Mouse (Mus musculus): ENCODE data around the gene Atp5d. TPM values are rescaled to one million over a fixed set of nuclear protein-coding genes. Genes with fewer than 3 reads are reported as not detected.

The Atp5d gene
- polyA plus RNA-seq, 1 experiment from 2014 or later, result 1,132 TPM

- Histone ChIP-seq H3K4me1 (ENCODE audit: control insufficient read depth, insufficient read depth, low read length) (peaks cover 49% of the 10 kb centered on the region), H3K27me3 (ENCODE audit: control insufficient read depth, insufficient read depth, low read length) (no peaks in the 10 kb centered on the region), H3K36me3 (ENCODE audit: control insufficient read depth, insufficient read depth) (peaks cover 31% of the 10 kb centered on the region), H3K9me3 (replicated peaks; ENCODE audit: control insufficient read depth, low read length) (no peaks in the 10 kb centered on the region), H3K9ac (ENCODE audit: low read length) (peak overlapping the region; percentile 96), H3K4me3 (ENCODE audit: low read length) (peak overlapping the region; percentile 92; the same call in 1 of the 2 replicates), H3K4me2 (ENCODE audit: low read depth, low read length) (peak overlapping the region; percentile 91), H3K27ac (ENCODE audit: low read length) (peak overlapping the region; percentile 100)
- no peak for ATAC-seq (replicated peaks; ENCODE audit: extremely low read depth, insufficient read depth, low FRiP score)
- 49% methylated on average over 5 of the region's 5 CpGs for WGBS
Measured at GRCm38 (mm10) chr10:80147146-80147718, 8.8 kb downstream of the Atp5d start.

DNA sequence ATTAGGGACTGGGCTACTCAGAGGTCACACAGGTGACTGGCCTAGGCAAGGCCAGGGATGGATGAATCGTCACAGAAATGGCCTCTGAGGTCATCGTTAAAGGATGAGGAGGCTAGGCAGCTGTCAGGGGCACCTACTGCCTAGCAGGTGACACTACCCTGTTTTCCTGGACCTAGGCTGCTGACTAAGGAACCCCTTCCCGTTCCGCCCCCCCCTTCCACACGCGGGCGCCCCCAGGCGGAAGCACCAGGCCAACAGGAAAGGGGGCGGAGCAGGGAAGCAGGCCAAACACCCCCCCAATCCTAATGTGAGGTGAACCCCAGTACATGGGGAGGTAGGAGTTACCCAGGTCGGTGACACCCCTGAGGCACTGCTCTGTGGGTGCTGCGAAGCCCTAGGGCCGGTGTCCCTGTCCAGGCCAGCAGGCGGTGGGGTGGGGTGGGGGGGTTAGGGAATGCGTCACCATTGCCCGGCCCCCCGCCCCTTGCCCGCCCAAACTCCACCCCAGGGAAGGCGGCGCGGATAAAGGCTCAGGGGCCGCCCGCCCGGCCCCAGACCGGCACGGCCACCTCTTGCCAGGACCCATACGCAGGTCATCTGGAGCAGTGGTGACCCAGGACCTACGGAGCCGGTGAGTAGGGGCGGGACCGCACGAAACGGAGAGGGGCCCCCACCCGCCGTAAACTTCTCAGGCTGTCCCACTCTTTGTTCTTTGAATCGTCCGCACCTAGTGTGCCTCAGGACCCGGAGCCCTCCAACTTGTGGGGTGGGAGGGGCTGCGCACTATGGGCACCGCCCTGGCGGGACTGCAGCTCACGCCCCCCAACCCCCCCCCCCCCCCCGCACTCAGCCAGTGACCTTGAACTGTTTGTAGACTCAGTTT is 9.5 kb downstream of the Atp5d start, which contains the start of gene Midn:
Midn (plus strand) TSS at position 554 of the 883 bp plus-strand sequence.
- H3K4me1 ChIP-seq (ENCODE audit: control insufficient read depth, insufficient read depth, low read length), result peaks cover 54% of the 10 kb centered on the region
- peak within 1 kb of the TSS; percentile 91 for H3K4me2 ChIP-seq (ENCODE audit: low read depth, low read length)

DNA sequence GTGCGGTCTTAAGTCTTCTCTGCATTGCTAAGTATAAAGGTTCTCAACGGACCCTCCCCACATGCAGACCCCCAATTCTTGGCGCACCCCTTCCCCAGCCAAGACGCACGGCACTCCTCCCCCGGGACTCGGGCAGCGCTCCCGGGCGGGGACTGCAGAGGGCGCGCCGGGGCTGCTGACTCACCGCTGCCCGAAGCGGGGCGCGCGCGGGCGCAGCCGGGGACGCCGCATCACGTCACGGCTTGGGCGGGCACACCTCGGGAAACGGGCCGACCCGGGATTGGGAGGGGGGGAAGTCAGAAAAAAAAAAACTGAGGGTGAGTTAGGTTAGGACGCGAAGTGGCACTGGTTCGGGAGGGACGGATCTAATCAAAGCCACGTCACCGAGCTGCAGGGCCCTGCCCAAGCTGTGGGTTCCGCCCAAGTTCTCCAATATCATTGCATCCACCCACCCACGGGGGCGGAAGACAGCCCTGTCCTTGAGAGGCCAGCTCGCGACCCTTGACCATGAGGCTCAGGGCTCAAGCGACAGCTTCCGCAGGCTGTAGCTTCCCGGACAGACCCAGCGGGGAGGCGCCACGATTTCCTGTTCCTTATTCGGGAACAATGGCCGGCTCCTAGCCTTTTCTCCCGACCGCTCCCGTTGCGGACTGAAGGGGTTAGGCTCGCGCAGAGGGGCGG is 10.3 kb downstream of the Atp5d start:
- Histone ChIP-seq H3K27me3 (ENCODE audit: control insufficient read depth, insufficient read depth, low read length) (no peaks in the 10 kb centered on the region), H3K9me3 (replicated peaks; ENCODE audit: control insufficient read depth, low read length) (no peaks in the 10 kb centered on the region), H3K36me3 (ENCODE audit: control insufficient read depth, insufficient read depth) (peaks cover 41% of the 10 kb centered on the region), H3K9ac (ENCODE audit: low read length) (peak overlapping the region; percentile 96), H3K4me3 (ENCODE audit: low read length) (peak overlapping the region; percentile 92), H3K4me1 (ENCODE audit: control insufficient read depth, insufficient read depth, low read length) (peaks cover 55% of the 10 kb centered on the region), H3K27ac (ENCODE audit: low read length) (peak overlapping the region; percentile 100), H3K4me2 (ENCODE audit: low read depth, low read length) (peak overlapping the region; percentile 91)
- peak; percentile 41 for ATAC-seq (replicated peaks; ENCODE audit: extremely low read depth, insufficient read depth, low FRiP score)
- WGBS, result 1% methylated on average over 57 of the region's 57 CpGs

More for the DNA sequence above, 9.5 kb downstream of the Atp5d start, which contains the start of gene Midn:
- no peaks in the 10 kb centered on the region for H3K27me3 ChIP-seq (ENCODE audit: control insufficient read depth, insufficient read depth, low read length)
- peak within 1 kb of the TSS; percentile 100 for H3K27ac ChIP-seq (ENCODE audit: low read length)
- H3K9ac ChIP-seq (ENCODE audit: low read length), result peak within 1 kb of the TSS; percentile 96
- WGBS, result under 1% methylated on average over 39 of the region's 42 CpGs
- H3K4me3 ChIP-seq (ENCODE audit: low read length), result peak within 1 kb of the TSS; percentile 92
- ATAC-seq (replicated peaks; ENCODE audit: extremely low read depth, insufficient read depth, low FRiP score), result peak; percentile 41
- peaks cover 38% of the 10 kb centered on the region for H3K36me3 ChIP-seq (ENCODE audit: control insufficient read depth, insufficient read depth)
- no peaks in the 10 kb centered on the region for H3K9me3 ChIP-seq (replicated peaks; ENCODE audit: control insufficient read depth, low read length)

- peaks cover 57% of the 10 kb centered on the region for H3K4me1 ChIP-seq (ENCODE audit: control insufficient read depth, insufficient read depth, low read length)
- H3K4me3 ChIP-seq (ENCODE audit: low read length), result peak overlapping the region; percentile 92
- H3K9me3 ChIP-seq (replicated peaks; ENCODE audit: control insufficient read depth, low read length), result no peaks in the 10 kb centered on the region
- WGBS, result under 1% methylated on average over 84 of the region's 88 CpGs
- peak; percentile 79 for ATAC-seq (replicated peaks; ENCODE audit: extremely low read depth, insufficient read depth, low FRiP score)
- peak overlapping the region; percentile 100 for H3K27ac ChIP-seq (ENCODE audit: low read length)
- no peaks in the 10 kb centered on the region for H3K27me3 ChIP-seq (ENCODE audit: control insufficient read depth, insufficient read depth, low read length)
- peaks cover 41% of the 10 kb centered on the region for H3K36me3 ChIP-seq (ENCODE audit: control insufficient read depth, insufficient read depth)
- peak overlapping the region; percentile 99 for H3K9ac ChIP-seq (ENCODE audit: low read length)
- peak overlapping the region; percentile 91 for H3K4me2 ChIP-seq (ENCODE audit: low read depth, low read length)
Measured at GRCm38 (mm10) chr10:80149291-80150225, 11.1 kb downstream of the Atp5d start.

GRCm38 (mm10) chr10:80150226-80151210 is 12.1 kb downstream of the Atp5d start:
- ATAC-seq (replicated peaks; ENCODE audit: extremely low read depth, insufficient read depth, low FRiP score), result no peak
- H3K27me3 ChIP-seq (ENCODE audit: control insufficient read depth, insufficient read depth, low read length), result no peaks in the 10 kb centered on the region
- peak overlapping the region; percentile 99 for H3K9ac ChIP-seq (ENCODE audit: low read length)
- H3K9me3 ChIP-seq (replicated peaks; ENCODE audit: control insufficient read depth, low read length), result no peaks in the 10 kb centered on the region
- peak overlapping the region; percentile 98 for H3K27ac ChIP-seq (ENCODE audit: low read length)
- peak overlapping the region; percentile 92 for H3K4me3 ChIP-seq (ENCODE audit: low read length)
- WGBS, result under 1% methylated on average over 58 of the region's 71 CpGs
- H3K36me3 ChIP-seq (ENCODE audit: control insufficient read depth, insufficient read depth), result peaks cover 43% of the 10 kb centered on the region
- H3K4me2 ChIP-seq (ENCODE audit: low read depth, low read length), result peak overlapping the region; percentile 91
- peaks cover 64% of the 10 kb centered on the region for H3K4me1 ChIP-seq (ENCODE audit: control insufficient read depth, insufficient read depth, low read length)

GRCm38 (mm10) chr10:80151211-80152034 is 13.0 kb downstream of the Atp5d start:
- ATAC-seq (replicated peaks; ENCODE audit: extremely low read depth, insufficient read depth, low FRiP score), result no peak
- Histone ChIP-seq H3K4me3 (ENCODE audit: low read length) (peak overlapping the region; percentile 92), H3K27ac (ENCODE audit: low read length) (peak overlapping the region; percentile 98), H3K27me3 (ENCODE audit: control insufficient read depth, insufficient read depth, low read length) (no peaks in the 10 kb centered on the region), H3K9me3 (replicated peaks; ENCODE audit: control insufficient read depth, low read length) (no peaks in the 10 kb centered on the region), H3K4me2 (ENCODE audit: low read depth, low read length) (peak overlapping the region; percentile 91), H3K36me3 (ENCODE audit: control insufficient read depth, insufficient read depth) (peaks cover 44% of the 10 kb centered on the region), H3K4me1 (ENCODE audit: control insufficient read depth, insufficient read depth, low read length) (peaks cover 58% of the 10 kb centered on the region), H3K9ac (ENCODE audit: low read length) (peak overlapping the region; percentile 99)
- WGBS, result under 1% methylated on average over 26 of the region's 26 CpGs

All from heart, embryonic 16.5 days (tissue).